Mouse (Mus musculus) embryonic facial prominence, embryonic 10.5 days (tissue): ENCODE data around the gene Lrat. TPM values are rescaled to one million over a fixed set of nuclear protein-coding genes. Genes with fewer than 3 reads are reported as not detected.

Source experiments
- DNase-seq: peaks from one replicate; pipeline ENCODE4 v3.0.0-alpha.2; 2017; ENCODE audit warnings: low spot score
- H3K27ac ChIP-seq: fragments of 300-500 bp; sonication (generic); replicated peaks from 2 replicates; pipeline ENCODE4 v1.5.1; 2016; ENCODE audit warnings: mild to moderate bottlenecking
- H3K27me3 ChIP-seq: fragments of 300-500 bp; sonication (generic); replicated peaks from 2 replicates; pipeline ENCODE4 v1.6.1; 2016; ENCODE audit warnings: low read depth, mild to moderate bottlenecking; ENCODE audit not compliant: poor library complexity, severe bottlenecking
- H3K36me3 ChIP-seq: fragments of 300-500 bp; sonication (generic); replicated peaks from 2 replicates; pipeline ENCODE4 v1.6.1; 2016; ENCODE audit warnings: mild to moderate bottlenecking, moderate library complexity
- H3K4me1 ChIP-seq: fragments of 300-500 bp; sonication (generic); 2 replicates; pipeline ENCODE4 v1.6.1; 2016
- H3K4me3 ChIP-seq: fragments of 300-500 bp; sonication (generic); 2 replicates; pipeline ENCODE4 v1.5.1; 2016; ENCODE audit warnings: mild to moderate bottlenecking, moderate library complexity
- H3K9me3 ChIP-seq: fragments of 300-500 bp; sonication (generic); 2 replicates; pipeline ENCODE4 v1.6.1; 2016; ENCODE audit warnings: mild to moderate bottlenecking
- WGBS: fragments of 180-500 bp; shearing (Covaris S2); methylation state at CpG from one replicate; pipeline ENCODE4 v1.1.7; 2016; 5-methylcytosine and 5-hydroxymethylcytosine counted together
- polyA plus RNA-seq: library from polyadenylated mRNA; unstranded; fragments of >200 nt; fragmentation: Nextera tagmentation; extraction: Ambion mirVana; gene quantifications from 2 replicates; pipeline ENCODE4 v1.2.1, GENCODE M21; 2016

Gene Lrat
- polyA plus RNA-seq, 1 experiment from 2014 or later = 0.05 TPM

GRCm38 (mm10) chr3:82877258-82877657 lies 26.5 kb downstream of the Lrat start:
- no peak for DNase-seq
- WGBS = 3% methylated on average over 4 of the region's 4 CpGs
- H3K27me3 ChIP-seq = peaks cover 31% of the 10 kb centered on the region

GRCm38 (mm10) chr3:82876372-82876739 lies 27.4 kb downstream of the Lrat start, which contains the start of gene Rbm46:
TSS of gene Rbm46 (minus strand) at chr3:82876483.
- peak within 1 kb of the TSS; percentile 48; the same call in 1 of the 2 replicates for H3K27ac ChIP-seq
- H3K4me3 ChIP-seq = peak within 1 kb of the TSS; percentile 56
- H3K36me3 ChIP-seq = no peaks in the 10 kb centered on the region
- H3K27me3 ChIP-seq = peaks cover 31% of the 10 kb centered on the region
- H3K9me3 ChIP-seq = 0 out of 2 replicates have a peak, but pooled peaks cover 3% of the 10 kb centered on the region
- WGBS = 24% methylated on average over 36 of the region's 36 CpGs
- DNase-seq = peak; percentile 90
- peaks cover 24% of the 10 kb centered on the region for H3K4me1 ChIP-seq

More at GRCm38 (mm10) chr3:82877258-82877657, 26.5 kb downstream of the Lrat start:
- no peak overlapping the region for H3K4me3 ChIP-seq
- peaks cover 24% of the 10 kb centered on the region for H3K4me1 ChIP-seq
- H3K9me3 ChIP-seq = 0 out of 2 replicates have a peak, but pooled peaks cover 3% of the 10 kb centered on the region
- H3K27ac ChIP-seq = no peak overlapping the region
- H3K36me3 ChIP-seq = no peaks in the 10 kb centered on the region

GRCm38 (mm10) chr3:82875671-82876371 lies 28.0 kb downstream of the Lrat start:
- 0 out of 2 replicates have a peak, but pooled peaks cover 3% of the 10 kb centered on the region for H3K9me3 ChIP-seq
- DNase-seq = no peak
- peaks cover 31% of the 10 kb centered on the region for H3K27me3 ChIP-seq
- H3K36me3 ChIP-seq = no peaks in the 10 kb centered on the region
- peaks cover 24% of the 10 kb centered on the region for H3K4me1 ChIP-seq
- peak overlapping the region; percentile 48; the same call in 1 of the 2 replicates for H3K27ac ChIP-seq
- H3K4me3 ChIP-seq = peak overlapping the region; percentile 56
- WGBS = 20% methylated on average over 69 of the region's 69 CpGs

DNA sequence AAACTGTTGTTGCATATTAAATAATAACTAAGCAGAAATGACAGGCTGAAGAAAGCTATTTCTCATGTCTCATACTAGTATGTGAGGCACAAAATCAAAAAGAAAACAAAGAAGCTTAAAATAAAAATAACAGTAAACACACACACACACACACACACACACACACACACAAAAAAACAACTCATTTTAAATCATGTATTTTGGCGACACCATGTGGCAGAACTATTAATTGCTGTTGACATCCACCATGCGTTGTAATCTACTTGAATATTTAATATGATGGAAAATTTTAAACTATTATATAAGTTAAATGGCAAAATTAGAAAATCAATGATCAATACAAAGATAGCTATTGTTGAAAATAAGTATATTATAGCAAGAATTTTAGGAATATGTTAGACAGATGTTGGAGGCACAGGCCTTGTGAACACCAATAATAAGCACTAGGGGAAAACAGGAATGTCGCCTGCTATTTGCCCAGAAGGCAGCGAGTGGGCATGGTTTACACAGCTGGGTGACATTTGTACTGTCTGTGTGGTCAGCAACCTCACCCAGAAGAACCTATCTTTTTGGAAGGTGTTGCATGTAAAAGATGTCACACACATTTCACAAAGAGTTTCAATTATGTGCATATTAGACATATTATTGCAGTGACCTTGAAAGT lies 46.2 kb downstream of the Lrat start:
- Histone ChIP-seq H3K36me3 (no peaks in the 10 kb centered on the region), H3K4me3 (no peak overlapping the region), H3K27ac (no peak overlapping the region), H3K27me3 (no peaks in the 10 kb centered on the region), H3K9me3 (no peaks in the 10 kb centered on the region), H3K4me1 (no peaks in the 10 kb centered on the region)
- 14% methylated on average over 4 of the region's 4 CpGs for WGBS
- DNase-seq = no peak

Other genes with a start within 250 kb of the Lrat start
- 2.5 and 2.9 TPM in 2 replicates for gene Rbm46, start 27.5 kb downstream of the Lrat start, polyA plus RNA-seq
- gene Fgg, start 103.8 kb upstream of the Lrat start, polyA plus RNA-seq = 0.16 and 0.18 TPM in 2 replicates
- gene Fga, start 122.1 kb upstream of the Lrat start, polyA plus RNA-seq = not detected in 2 replicates
- gene Fgb, start 145.9 kb upstream of the Lrat start, polyA plus RNA-seq = not detected in 2 replicates
- gene Plrg1, start 151.5 kb upstream of the Lrat start, polyA plus RNA-seq = 133 and 139 TPM in 2 replicates
- gene Dchs2, start 224.0 kb upstream of the Lrat start, polyA plus RNA-seq = 0.04 and 0.11 TPM in 2 replicates